Mouse (Mus musculus) liver, embryonic 18 days (tissue): ENCODE results near the gene Ankzf1. TPM values are rescaled to one million over a fixed set of nuclear protein-coding genes. Genes with fewer than 3 reads are reported as not detected.

ENCODE experiments used
- polyA plus RNA-seq: library from polyadenylated mRNA; depleted of rRNA; stranded (reverse); fragments of >200 nt; gene quantifications from 2 replicates; pipeline ENCODE4 v1.2.3, GENCODE M21; 2012; rRNA removed

Gene Ankzf1
- 11.0 and 13.7 TPM in 2 replicates for polyA plus RNA-seq

DNA sequence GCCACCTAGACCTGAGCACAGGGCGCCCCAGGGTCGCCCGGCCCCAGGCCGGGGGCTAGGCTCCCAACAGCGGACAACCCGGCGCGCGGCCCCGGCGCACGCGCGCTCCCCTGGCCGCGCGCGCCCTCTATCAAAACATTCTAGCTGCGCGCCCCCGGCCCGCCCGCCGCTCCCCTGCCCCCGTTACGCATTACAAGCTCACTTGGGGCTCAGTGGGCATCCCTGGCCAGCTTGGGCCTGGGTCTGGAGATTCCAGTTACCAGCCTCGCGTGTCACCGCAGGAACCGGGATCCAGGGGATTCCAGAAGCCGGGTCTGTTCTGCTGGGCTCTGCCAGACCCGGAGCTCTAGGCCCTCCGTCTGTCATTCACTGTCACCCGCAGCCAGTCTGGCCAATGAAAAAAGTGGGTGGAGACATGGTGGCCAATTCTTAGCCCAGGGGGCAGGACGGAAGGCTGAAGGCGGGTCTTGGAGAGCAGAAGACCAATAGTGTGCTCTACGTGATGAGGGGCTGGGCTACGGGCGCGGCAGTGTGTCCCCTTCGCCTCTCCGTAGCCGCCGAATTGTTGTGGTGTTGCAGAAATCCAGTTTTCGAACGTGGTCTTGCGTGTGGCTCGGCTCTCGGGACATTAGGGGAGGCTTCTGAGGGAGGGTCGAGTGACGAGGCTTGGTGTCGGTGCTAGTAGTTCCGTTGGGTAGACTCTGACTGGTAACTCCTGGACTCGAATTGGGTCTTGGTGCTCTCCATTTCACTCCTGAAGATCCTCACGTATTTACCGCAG is at the start of gene Ankzf1, which contains the start of gene Atg9a:
TSS of gene Ankzf1 (plus strand) at position 530 of the 781 bp plus-strand sequence.
TSS of gene Atg9a (minus strand) at position 575 of the 781 bp plus-strand sequence.

DNA sequence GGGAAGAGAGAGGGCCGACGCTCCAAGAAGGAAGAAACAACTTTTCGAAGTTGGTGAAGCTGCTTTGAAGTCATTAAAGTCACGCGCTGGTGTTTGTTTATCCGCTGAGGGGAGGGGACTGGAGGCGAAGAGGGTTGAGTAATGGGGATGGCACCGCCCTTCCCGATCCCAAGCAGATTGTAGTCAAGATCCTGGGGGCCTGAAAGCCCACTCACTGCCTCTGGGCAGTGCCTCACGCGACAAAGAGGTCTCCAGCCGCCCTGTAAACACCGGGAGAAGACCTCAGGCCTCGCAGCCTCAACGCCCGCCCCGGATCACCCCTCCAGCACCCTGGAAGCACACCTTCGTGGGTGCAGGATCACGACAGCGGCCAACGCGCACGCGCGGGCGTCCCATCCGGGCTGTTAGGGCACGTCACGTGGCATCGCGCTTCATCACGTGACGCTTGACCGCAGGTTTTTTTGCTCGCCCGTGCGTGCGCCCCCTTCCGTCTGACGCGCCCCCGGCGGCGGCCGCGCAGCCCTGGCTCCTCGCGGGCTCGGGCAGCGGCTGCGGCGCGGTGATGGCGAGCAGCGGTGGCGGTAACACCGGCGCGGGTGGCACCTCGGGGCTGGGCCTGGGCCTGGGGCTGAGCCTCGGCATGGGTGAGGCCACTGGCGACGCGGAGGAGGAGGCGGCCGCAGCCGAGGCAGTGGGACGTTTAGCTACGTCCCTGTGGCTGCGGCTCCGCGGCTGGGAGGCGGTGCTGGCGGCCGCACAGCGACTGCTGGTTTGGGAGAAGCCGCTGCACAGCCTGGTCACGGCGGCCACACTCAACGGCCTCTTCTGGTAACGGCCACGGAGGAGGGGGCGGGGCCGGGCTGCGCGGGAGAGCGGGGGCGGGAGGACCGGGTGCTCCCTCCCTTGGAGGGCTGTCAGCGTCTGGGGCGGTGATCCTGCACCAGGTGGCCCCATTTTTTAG is 49.4 kb upstream of the Ankzf1 start, which contains the start of the genes Cnppd1 and Retreg2:
TSS of gene Cnppd1 (minus strand) at position 411 of the 961 bp plus-strand sequence.
TSS of gene Retreg2 (plus strand) at position 478 of the 961 bp plus-strand sequence.

DNA sequence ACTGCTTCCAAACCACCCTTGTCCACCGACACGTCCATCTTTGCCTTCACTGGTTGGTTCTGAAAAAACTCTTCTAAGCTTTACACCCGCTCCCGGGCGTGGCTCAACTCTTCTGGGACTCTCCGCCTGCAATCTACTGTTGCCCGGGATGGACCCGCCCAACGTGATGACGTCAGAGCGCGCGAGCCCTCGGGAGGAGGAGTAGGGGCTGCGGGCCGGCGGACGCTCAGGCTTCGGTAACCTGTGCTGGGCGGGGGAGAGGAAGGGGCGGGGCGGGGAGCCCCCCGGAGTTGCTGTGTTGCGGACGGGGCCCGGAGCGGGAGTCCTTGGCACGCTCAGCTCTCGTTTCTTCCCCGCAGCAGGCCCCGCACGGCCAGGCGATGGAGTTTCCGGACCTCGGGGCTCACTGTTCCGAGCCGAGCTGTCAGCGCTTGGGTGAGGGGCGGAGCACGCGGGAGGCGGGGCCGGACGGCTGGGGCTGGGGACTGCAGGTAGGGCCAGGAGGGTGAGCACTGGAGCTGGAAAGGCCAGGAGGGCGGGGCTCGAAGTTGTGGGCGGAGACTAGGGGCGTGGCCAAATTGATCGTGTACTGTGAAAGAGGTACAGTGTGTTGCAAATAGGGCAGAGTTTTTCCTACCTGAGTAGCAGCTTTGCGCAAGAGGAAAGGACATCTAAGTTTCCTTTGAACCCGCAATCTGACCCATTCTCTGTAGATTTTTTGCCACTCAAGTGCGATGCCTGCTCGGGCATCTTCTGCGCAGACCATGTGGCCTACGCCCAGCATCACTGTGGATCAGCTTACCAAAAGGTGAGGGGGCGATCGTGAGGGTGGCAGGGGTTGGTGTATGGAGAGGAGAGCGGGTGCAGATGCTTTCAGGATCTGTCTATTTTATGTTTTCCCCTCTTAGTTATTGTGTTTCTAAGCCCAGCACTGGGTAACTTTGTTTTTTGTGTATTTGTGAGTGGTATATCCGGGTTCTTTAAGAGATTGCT is 23.2 kb upstream of the Ankzf1 start, which contains the start of gene Zfand2b:
TSS of gene Zfand2b (plus strand) at position 175 of the 993 bp plus-strand sequence.

DNA sequence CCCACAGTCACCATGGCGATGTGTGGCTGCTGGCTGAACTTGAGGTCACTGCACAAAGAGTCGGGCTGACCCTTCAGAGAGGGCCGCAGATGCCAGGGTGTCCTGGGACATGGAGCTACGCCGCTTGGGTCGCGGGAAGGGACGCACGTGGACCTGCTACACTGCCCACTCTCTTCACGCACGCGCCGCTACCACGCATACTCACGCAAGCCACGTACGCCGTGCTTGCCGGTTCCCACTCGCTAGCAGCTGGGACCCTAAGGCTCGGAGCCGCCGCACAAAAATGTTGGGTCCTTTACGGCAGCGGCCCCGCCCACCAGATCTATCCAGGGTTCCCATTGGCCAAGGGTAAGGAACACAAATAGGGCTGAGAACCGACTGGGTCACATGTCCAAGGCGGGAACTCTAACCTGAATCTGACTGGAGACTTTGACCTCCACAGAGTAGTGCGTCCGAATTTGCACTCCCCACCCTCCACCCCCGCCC is 11.8 kb upstream of the Ankzf1 start, which contains the start of gene Abcb6:
TSS of gene Abcb6 (minus strand) at position 288 of the 486 bp plus-strand sequence.

DNA sequence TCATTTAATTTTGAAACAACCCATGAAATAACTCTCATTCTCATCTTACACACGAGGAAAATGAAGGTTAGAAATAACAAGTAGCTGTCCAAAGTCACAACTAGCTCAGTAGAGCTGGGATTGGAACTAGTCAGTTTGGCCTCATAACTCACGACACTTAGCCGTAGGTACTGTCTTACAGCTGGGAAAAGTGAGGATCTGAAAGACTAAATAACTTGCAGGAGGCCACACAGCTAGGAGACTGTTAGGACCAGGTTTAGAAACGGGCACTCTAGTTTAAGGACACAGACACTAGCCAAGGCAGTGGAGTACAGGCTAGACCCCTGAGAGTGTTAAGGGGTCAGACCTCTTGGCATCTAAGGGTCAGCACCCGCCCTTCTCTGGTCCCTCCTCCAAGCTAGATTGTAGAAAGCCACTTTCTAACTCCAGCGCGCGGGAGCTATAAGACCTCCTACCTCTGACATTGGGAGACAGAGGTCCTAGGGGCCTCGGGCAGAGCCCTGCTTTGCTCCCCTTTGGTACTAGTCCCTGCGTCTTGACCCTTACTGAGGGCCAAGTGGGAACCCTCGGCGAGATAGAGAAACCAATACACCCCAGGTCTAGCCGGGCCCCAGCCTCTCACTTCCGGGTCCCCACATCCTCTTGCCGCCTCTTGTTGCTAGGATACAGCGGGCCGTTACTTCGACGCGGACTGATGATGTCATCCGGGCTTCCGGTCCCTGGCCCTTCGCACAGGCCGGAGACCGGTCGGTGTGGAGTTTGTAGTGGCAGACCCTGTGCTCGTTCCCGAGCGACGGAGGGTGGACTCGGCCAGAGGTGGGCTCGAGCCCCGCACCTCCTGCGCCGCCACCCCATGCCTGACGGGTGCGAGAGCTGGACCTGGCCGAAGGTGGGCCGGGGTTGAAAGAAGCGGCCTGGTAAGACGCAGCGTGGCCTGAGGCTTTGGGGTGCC is 18.5 kb downstream of the Ankzf1 start, which contains the start of the genes Glb1l and Stk16:
TSS of gene Glb1l (minus strand) at position 678 of the 952 bp plus-strand sequence.
TSS of gene Stk16 (plus strand) at position 703 of the 952 bp plus-strand sequence.

DNA sequence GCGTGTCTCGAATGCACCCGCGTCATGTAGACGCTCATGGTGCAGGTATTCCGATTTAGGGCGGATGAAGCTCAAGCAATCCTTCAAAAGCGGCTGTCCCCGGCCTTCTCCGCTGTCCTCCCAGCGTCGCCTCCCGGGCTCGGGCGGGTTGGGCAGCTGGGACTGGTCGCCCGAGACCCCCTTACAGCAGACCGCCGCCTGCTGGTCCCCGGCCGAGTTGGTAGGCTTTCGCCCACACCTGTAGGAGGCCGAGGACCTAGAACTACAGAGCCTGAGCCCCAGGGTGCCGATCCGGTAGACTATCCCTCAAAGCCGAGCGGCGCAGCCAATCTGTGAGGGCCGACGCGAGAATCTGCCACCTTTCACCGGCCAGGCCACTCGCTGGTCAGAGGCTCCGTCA is 27.6 kb downstream of the Ankzf1 start, which contains the start of gene Tuba4a:
TSS of gene Tuba4a (minus strand) at position 335 of the 400 bp plus-strand sequence.

DNA sequence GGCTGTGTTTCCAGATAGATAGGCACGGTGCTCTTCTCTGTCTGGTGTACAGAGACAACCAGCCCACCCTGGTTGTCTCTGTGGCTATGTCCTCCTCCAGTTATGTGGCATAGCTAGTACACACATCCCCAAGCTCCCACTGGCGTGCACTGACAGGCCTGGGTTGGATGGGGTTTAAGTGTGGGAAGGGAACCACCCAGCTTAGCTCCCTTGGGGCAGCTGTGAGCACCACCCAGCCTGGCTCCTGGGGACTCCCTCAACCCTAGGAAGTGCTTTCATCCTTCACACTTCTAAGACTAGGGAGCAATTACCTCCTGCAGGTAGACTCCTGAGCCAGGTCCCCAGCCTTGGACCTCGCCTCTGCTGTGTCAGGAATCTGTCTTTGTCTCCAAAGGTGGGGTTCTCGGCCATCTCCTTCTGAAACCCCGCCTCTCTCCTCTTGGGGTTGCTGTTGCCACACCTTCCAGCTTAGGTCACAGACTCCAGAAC is 39.8 kb downstream of the Ankzf1 start, which contains the start of gene A630095N17Rik:
TSS of gene A630095N17Rik (minus strand) at position 439 of the 489 bp plus-strand sequence.

DNA sequence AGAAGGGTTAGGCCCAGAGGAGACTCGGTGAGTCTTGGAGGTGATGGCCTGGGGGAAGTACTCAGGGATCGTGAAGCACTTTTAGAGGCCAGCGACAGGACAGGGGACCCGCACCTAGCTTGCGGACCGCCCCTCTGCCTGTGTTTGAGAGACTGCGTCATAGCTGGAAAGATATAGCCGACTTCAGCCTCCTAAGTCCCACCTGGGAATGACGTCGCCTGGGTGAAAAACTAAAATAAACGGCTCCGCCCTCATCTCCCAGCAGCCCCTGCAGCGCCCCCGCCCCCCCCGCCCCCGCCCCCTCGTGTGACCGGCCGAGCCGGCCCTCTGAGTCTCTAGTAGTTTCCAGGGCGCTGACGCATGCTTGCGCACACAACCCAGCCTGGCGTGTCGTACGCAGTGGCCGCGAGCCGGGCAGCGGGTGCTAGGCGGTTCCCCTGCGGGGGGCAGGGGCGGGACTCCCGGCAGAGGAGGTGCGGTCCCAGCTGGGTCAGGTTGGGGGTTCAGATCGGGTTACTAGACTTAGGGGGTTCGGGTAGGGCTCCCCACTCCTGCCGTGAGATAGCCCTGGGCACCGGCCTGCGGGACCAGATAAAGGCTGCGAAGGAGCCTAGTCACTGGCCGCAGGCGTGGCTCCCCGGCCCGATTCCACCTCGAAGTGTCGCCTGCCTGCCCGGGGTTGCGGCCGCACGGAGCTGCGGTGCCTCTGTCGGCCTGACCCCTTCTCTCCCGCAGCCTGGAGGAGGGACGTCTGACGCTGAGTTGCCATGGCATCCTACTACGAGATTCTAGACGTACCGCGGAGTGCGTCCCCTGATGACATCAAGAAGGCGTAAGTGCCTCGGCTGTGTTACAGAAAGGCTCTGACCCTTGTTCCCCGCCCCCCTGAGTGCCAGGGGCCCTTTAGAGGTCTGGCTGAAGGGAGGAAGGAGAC is 44.4 kb downstream of the Ankzf1 start, which contains the start of gene Dnajb2:
TSS of gene Dnajb2 (plus strand) at position 290 of the 934 bp plus-strand sequence.

Other genes with a start within 250 kb of the Ankzf1 start
- 7.8 and 8.2 TPM in 2 replicates for gene Ihh, start 240.5 kb upstream of the Ankzf1 start, polyA plus RNA-seq
- 2.2 and 2.3 TPM in 2 replicates for gene Nhej1, start 67.0 kb upstream of the Ankzf1 start, polyA plus RNA-seq
- gene Slc23a3, start 58.3 kb upstream of the Ankzf1 start, polyA plus RNA-seq = 1.2 TPM in 2 replicates
- gene Cnppd1, start 49.4 kb upstream of the Ankzf1 start, polyA plus RNA-seq = 26.9 and 31.0 TPM in 2 replicates
- gene Retreg2, start 49.4 kb upstream of the Ankzf1 start, polyA plus RNA-seq = 50.7 and 54.5 TPM in 2 replicates
- gene Zfand2b, start 23.5 kb upstream of the Ankzf1 start, polyA plus RNA-seq = 41.4 and 42.2 TPM in 2 replicates
- gene Abcb6, start 11.8 kb upstream of the Ankzf1 start, polyA plus RNA-seq = 25.8 and 25.9 TPM in 2 replicates
- 22.2 and 26.3 TPM in 2 replicates for gene Atg9a, start within 50 bp of the Ankzf1 start, polyA plus RNA-seq
- 4.7 and 4.9 TPM in 2 replicates for gene Glb1l, start 18.7 kb downstream of the Ankzf1 start, polyA plus RNA-seq
- gene Stk16, start 18.7 kb downstream of the Ankzf1 start, polyA plus RNA-seq = 104 and 122 TPM in 2 replicates
- 103 and 117 TPM in 2 replicates for gene Tuba4a, start 27.7 kb downstream of the Ankzf1 start, polyA plus RNA-seq
- gene A630095N17Rik, start 40.0 kb downstream of the Ankzf1 start, polyA plus RNA-seq = not detected in 2 replicates
- 20.3 and 23.9 TPM in 2 replicates for gene Dnajb2, start 44.3 kb downstream of the Ankzf1 start, polyA plus RNA-seq
- 0.10 TPM in 2 replicates for gene Ptprn, start 72.4 kb downstream of the Ankzf1 start, polyA plus RNA-seq
- gene Resp18, start 86.3 kb downstream of the Ankzf1 start, polyA plus RNA-seq = not detected in 2 replicates
- 61.8 and 63.4 TPM in 2 replicates for gene Dnpep, start 125.8 kb downstream of the Ankzf1 start, polyA plus RNA-seq
- 2.0 and 2.2 TPM in 2 replicates for gene Des, start 168.2 kb downstream of the Ankzf1 start, polyA plus RNA-seq
- 4.9 and 6.9 TPM in 2 replicates for gene Speg, start 183.1 kb downstream of the Ankzf1 start, polyA plus RNA-seq
- 38.7 and 42.0 TPM in 2 replicates for gene Gmppa, start 243.8 kb downstream of the Ankzf1 start, polyA plus RNA-seq